8 mouse cellular contexts compared by ENCODE assay signal in the genomic region with DNA sequence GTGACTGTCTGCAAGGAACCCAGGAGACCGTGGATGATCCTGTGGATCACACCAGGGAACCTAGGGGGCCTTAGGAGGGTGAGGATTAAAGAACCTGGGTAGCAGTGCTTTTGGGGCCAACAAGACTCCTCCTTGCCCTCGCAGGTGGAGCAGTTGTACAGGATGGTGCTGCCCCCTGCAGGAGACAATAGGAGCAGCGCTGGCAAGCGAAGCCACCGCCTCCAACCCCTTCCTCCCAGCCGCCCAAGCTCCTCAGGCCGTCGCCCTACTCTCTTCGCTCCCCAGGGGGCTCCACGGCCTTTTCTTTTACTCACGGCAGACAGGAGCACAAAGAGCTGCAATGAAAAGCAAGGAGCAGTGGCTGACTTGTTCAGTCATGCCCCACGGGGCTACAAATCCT. TPM values are rescaled to one million over a fixed set of nuclear protein-coding genes. Genes with fewer than 3 reads are reported as not detected.
DNase-seq lines count a peak whose midpoint lies in the region; ATAC-seq and TF ChIP-seq lines count a peak whose summit lies in the region.

No protein-coding gene starts in this region.

- peak overlapping the region; percentile 49 for H3K4me2 ChIP-seq in embryonic facial prominence, embryonic 13.5 days
- H3K4me2 ChIP-seq in myocyte (ENCODE audit: low read depth) = peak overlapping the region; percentile 91

- 2% methylated on average over 12 of the region's 12 CpGs for WGBS in embryonic facial prominence, embryonic 13.5 days
- 4% methylated on average over 12 of the region's 12 CpGs for WGBS in liver, adult 2 months

- no peaks in the 10 kb centered on the region for H3K27me3 ChIP-seq in embryonic facial prominence, embryonic 13.5 days
- no peaks in the 10 kb centered on the region for H3K27me3 ChIP-seq in liver, adult 2 months (ENCODE audit: control insufficient read depth, insufficient read depth, low read length)
- no peaks in the 10 kb centered on the region for H3K27me3 ChIP-seq in myocyte (ENCODE audit: control insufficient read depth, insufficient read depth, insufficient read length)

- H3K9ac ChIP-seq in embryonic facial prominence, embryonic 13.5 days = peak overlapping the region; percentile 49
- no peak overlapping the region for H3K9ac ChIP-seq in liver, adult 2 months (ENCODE audit: low read depth, low read length)

- H3K36me3 ChIP-seq in embryonic facial prominence, embryonic 13.5 days = no peaks in the 10 kb centered on the region
- no peaks in the 10 kb centered on the region for H3K36me3 ChIP-seq in liver, adult 2 months (ENCODE audit: control insufficient read depth, insufficient read depth, low read length)
- H3K36me3 ChIP-seq in myocyte (ENCODE audit: control insufficient read depth, insufficient read depth) = no peaks in the 10 kb centered on the region

- ATAC-seq in embryonic facial prominence, embryonic 13.5 days (ENCODE audit: insufficient number of reproducible peaks, insufficient read depth, low FRiP score, low TSS enrichment, low read depth) = peak; percentile 16; the same call in 1 of the 2 replicates

- TF ChIP-seq CTCF in liver, adult 2 months (IDR thresholded peaks at IDR 0.05; ENCODE audit: low read depth, low read length) = peak; percentile 96

- H3K27ac ChIP-seq in embryonic facial prominence, embryonic 13.5 days = peak overlapping the region; percentile 91
- H3K27ac ChIP-seq in liver, adult 2 months (replicated peaks; ENCODE audit: insufficient read depth, low read depth, low read length) = no peak overlapping the region

- H3K9me3 ChIP-seq in embryonic facial prominence, embryonic 13.5 days = no peaks in the 10 kb centered on the region

- H3K79me2 ChIP-seq in liver, adult 2 months (ENCODE audit: control insufficient read depth, insufficient read depth, low read length) = no peaks in the 10 kb centered on the region
- H3K79me2 ChIP-seq in myocyte (ENCODE audit: control insufficient read depth, insufficient read depth) = peaks cover 28% of the 10 kb centered on the region

- H3K4me1 ChIP-seq in embryonic facial prominence, embryonic 13.5 days = peaks cover 62% of the 10 kb centered on the region
- H3K4me1 ChIP-seq in liver, adult 2 months (ENCODE audit: control insufficient read depth, insufficient read depth, low read length) = 0 out of 2 replicates have a peak, but pooled peaks cover 3% of the 10 kb centered on the region

- DNase-seq in 3134 (ENCODE audit: extremely low read depth, insufficient read length, low spot score) = peak; percentile 82
- peak; percentile 92 for DNase-seq in adrenal gland, postnatal 14 days
- DNase-seq in heart, adult 8-10 months (ENCODE audit: low spot score) = peak; percentile 89
- DNase-seq in kidney, adult 9 months = peak; percentile 87
- DNase-seq in liver, adult 2 months (ENCODE audit: extremely low read depth, low read depth, low spot score) = peak; percentile 46
- peak; percentile 90 to 97 for DNase-seq in spleen, postnatal 4 days (ENCODE audit: low spot score in 2 of 2)

- H3ac ChIP-seq in myocyte (ENCODE audit: control insufficient read depth, insufficient read length) = no peak overlapping the region

- TF ChIP-seq POLR2A in liver, adult 2 months (IDR thresholded peaks at IDR 0.05; ENCODE audit: extremely low read depth, insufficient read depth, low read length) = no peak
- peak; percentile 35 for TF ChIP-seq POLR2A in myocyte (IDR thresholded peaks at IDR 0.05; ENCODE audit: insufficient read length, low read depth)

- H3K4me3 ChIP-seq in embryonic facial prominence, embryonic 13.5 days = peak overlapping the region; percentile 23
- no peak overlapping the region for H3K4me3 ChIP-seq in liver, adult 2 months (ENCODE audit: insufficient read depth, low read depth, low read length)
- peak overlapping the region; percentile 94 for H3K4me3 ChIP-seq in myocyte

TF ChIP-seq in myocyte, 11 proteins besides CTCF, POLR2A, EP300 and RAD21:
- TF ChIP-seq REST (IDR thresholded peaks at IDR 0.05; ENCODE audit: insufficient read depth, insufficient read length) (no peak), MYOD1 (IDR thresholded peaks at IDR 0.05; ENCODE audit: control insufficient read depth in 1 of 3, insufficient read length in 2 of 3, low read depth in 2 of 3) (no peak), POLR2AphosphoS2 (IDR thresholded peaks at IDR 0.05; ENCODE audit: insufficient read length, low read depth) (peak; percentile 95), SRF (IDR thresholded peaks at IDR 0.05; ENCODE audit: control insufficient read depth, insufficient read length, low read depth) (no peak), TCF3 (IDR thresholded peaks at IDR 0.05; ENCODE audit: insufficient read length, low read depth) (no peak), CEBPB (IDR thresholded peaks at IDR 0.05; ENCODE audit: insufficient read depth, poor library complexity, severe bottlenecking) (no peak), E2F4 (IDR thresholded peaks at IDR 0.05; ENCODE audit: insufficient read depth) (no peak), USF1 (IDR thresholded peaks at IDR 0.05; ENCODE audit: low read depth) (no peak), TCF12 (IDR thresholded peaks at IDR 0.05; ENCODE audit: insufficient read depth, poor library complexity, severe bottlenecking) (no peak), MAX (IDR thresholded peaks at IDR 0.05; ENCODE audit: low read depth) (no peak), MYOG (IDR thresholded peaks at IDR 0.05; ENCODE audit: control insufficient read depth in 1 of 3, insufficient read depth in 1 of 3, insufficient read length in 2 of 3, low read depth in 2 of 3) (peak in 1 of 3 experiments; percentile 18)
TF ChIP-seq in myocyte: peak in this region for 2.

RNA-seq across cellular contexts. Expression of gene Tmem95, which starts 1.0 kb away (rescaled TPM):
- not detected in 2 replicates for total RNA-seq in adrenal gland, postnatal 14 days (2021)
- not detected in 2 replicates for polyA plus RNA-seq in embryonic facial prominence, embryonic 13.5 days (2015; fragmentation: Nextera tagmentation; extraction: Ambion mirVana)
- total RNA-seq in heart, adult 8-10 months (2022) = not detected
- total RNA-seq in liver, adult 2 months (2014; rRNA removed) = not detected in 2 replicates
- not detected in 2 replicates for polyA plus RNA-seq in liver, adult 2 months (2012; rRNA removed)
- not detected for polyA plus RNA-seq in myocyte (2012; fragmentation: generic; extraction: Trizol)

RNA-seq across cellular contexts. Expression of gene Kctd11, which starts 4.3 kb away (rescaled TPM):
- 4.1 and 4.4 TPM in 2 replicates for total RNA-seq in adrenal gland, postnatal 14 days (2021)
- 3.8 and 4.4 TPM in 2 replicates for polyA plus RNA-seq in embryonic facial prominence, embryonic 13.5 days (2015; fragmentation: Nextera tagmentation; extraction: Ambion mirVana)
- 1 to 10 TPM; 2.0 to 2.6 (median 2.4) TPM for total RNA-seq in heart, adult 8-10 months (2022)
- 0.65 and 1.0 TPM in 2 replicates for total RNA-seq in liver, adult 2 months (2014; rRNA removed)
- 0.68 and 1.6 TPM in 2 replicates for polyA plus RNA-seq in liver, adult 2 months (2012; rRNA removed)
- 24.5 TPM for polyA plus RNA-seq in myocyte (2012; fragmentation: generic; extraction: Trizol)

RNA-seq across cellular contexts. Expression of gene Tnk1, which starts 18.3 kb away (rescaled TPM):
- 0.30 TPM in 1 of 2 replicates, not detected in the other for total RNA-seq in adrenal gland, postnatal 14 days (2021)
- 4.9 and 5.3 TPM in 2 replicates for polyA plus RNA-seq in embryonic facial prominence, embryonic 13.5 days (2015; fragmentation: Nextera tagmentation; extraction: Ambion mirVana)
- total RNA-seq in heart, adult 8-10 months (2022) = under 1 TPM in 1 of 4 experiments, not detected in 3; 0.23 TPM
- 0.07 and 0.18 TPM in 2 replicates for total RNA-seq in liver, adult 2 months (2014; rRNA removed)
- polyA plus RNA-seq in liver, adult 2 months (2012; rRNA removed) = 0.17 TPM in 2 replicates
- polyA plus RNA-seq in myocyte (2012; fragmentation: generic; extraction: Trizol) = not detected

RNA-seq across cellular contexts. Expression of gene Acap1, which starts 18.5 kb away (rescaled TPM):
- 2.1 and 14.4 TPM in 2 replicates for total RNA-seq in adrenal gland, postnatal 14 days (2021)
- 0.74 and 1.6 TPM in 2 replicates for polyA plus RNA-seq in embryonic facial prominence, embryonic 13.5 days (2015; fragmentation: Nextera tagmentation; extraction: Ambion mirVana)
- 1 to 10 TPM in 2 of 4 experiments, under 1 TPM in 2; 0.16 to 1.1 (median 0.83) TPM for total RNA-seq in heart, adult 8-10 months (2022)
- total RNA-seq in liver, adult 2 months (2014; rRNA removed) = 1.2 and 1.9 TPM in 2 replicates
- polyA plus RNA-seq in liver, adult 2 months (2012; rRNA removed) = 2.3 and 3.3 TPM in 2 replicates
- 1.4 TPM for polyA plus RNA-seq in myocyte (2012; fragmentation: generic; extraction: Trizol)

RNA-seq across cellular contexts. Expression of gene 2810408A11Rik, which starts 23.9 kb away (rescaled TPM):
- 1.8 and 2.1 TPM in 2 replicates for total RNA-seq in adrenal gland, postnatal 14 days (2021)
- 14.8 and 15.6 TPM in 2 replicates for polyA plus RNA-seq in embryonic facial prominence, embryonic 13.5 days (2015; fragmentation: Nextera tagmentation; extraction: Ambion mirVana)
- total RNA-seq in heart, adult 8-10 months (2022) = under 1 TPM; 0.43 to 0.81 (median 0.60) TPM
- 0.13 and 0.18 TPM in 2 replicates for total RNA-seq in liver, adult 2 months (2014; rRNA removed)
- 0.06 and 0.11 TPM in 2 replicates for polyA plus RNA-seq in liver, adult 2 months (2012; rRNA removed)
- polyA plus RNA-seq in myocyte (2012; fragmentation: generic; extraction: Trizol) = 3.0 TPM
